In the genomic region with DNA sequence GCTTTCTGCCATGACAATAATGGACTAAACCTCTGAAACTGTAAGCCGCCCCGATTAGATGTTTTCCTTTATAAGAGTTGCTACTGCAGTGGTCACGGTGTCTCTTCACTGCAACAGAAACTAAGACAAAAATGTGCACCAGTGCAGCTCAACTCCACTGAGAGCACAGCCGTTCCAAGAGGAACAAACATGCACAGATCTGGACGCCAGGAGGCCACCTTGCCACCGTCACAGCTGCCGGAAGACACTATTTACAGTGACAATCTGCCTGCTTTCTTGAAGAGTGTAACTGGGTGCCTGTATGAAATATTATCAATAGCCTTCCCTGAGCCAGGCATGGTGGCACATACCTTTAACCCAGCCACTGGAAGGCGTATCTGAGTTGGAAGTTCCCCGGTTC, we compare ENCODE assay signal across 14 mouse cellular contexts. TPM values are rescaled to one million over a fixed set of nuclear protein-coding genes. Genes with fewer than 3 reads are reported as not detected.
DNase-seq lines count a peak whose midpoint lies in the region; ATAC-seq and TF ChIP-seq lines count a peak whose summit lies in the region.
"Had no signal": no experiment of that assay in that cellular context is flagged by ENCODE, and none has a peak within 500 bp of the region (broad histone marks: within the 10 kb centered on the region; RNA-seq: fewer than 3 reads in every experiment).

No protein-coding gene starts in this region.

- no peak overlapping the region for H3K4me2 ChIP-seq in heart, postnatal 0 days (ENCODE audit: low read depth, low read length)
- no peak overlapping the region for H3K4me2 ChIP-seq in embryonic facial prominence, embryonic 15.5 days (replicated peaks)
- H3K4me2 ChIP-seq: limb, embryonic 12.5 days; midbrain, embryonic 12.5 days; neural tube, embryonic 15.5 days had no signal

- 77% methylated on average over 9 of the region's 9 CpGs for WGBS in heart, postnatal 0 days
- WGBS in embryonic facial prominence, embryonic 15.5 days: 82% methylated on average over 9 of the region's 9 CpGs

- H3K4me3 ChIP-seq in heart, postnatal 0 days (ENCODE audit: low read depth, low read length): no peak overlapping the region
- no peak overlapping the region for H3K4me3 ChIP-seq in embryonic facial prominence, embryonic 15.5 days (replicated peaks)
- H3K4me3 ChIP-seq: limb, embryonic 12.5 days; midbrain, embryonic 12.5 days; neural tube, embryonic 15.5 days had no signal

- TF ChIP-seq EP300 in heart, postnatal 0 days (IDR thresholded peaks at IDR 0.05; ENCODE audit: low read depth): no peak

- H3K27me3 ChIP-seq in heart, postnatal 0 days (ENCODE audit: control insufficient read depth, insufficient read depth, low read length): no peaks in the 10 kb centered on the region
- H3K27me3 ChIP-seq in embryonic facial prominence, embryonic 15.5 days: no peaks in the 10 kb centered on the region
- H3K27me3 ChIP-seq: limb, embryonic 12.5 days; midbrain, embryonic 12.5 days; neural tube, embryonic 15.5 days had no signal

- H3K36me3 ChIP-seq in heart, postnatal 0 days (replicated peaks; ENCODE audit: control insufficient read depth, insufficient read depth, low read length): peaks cover 6% of the 10 kb centered on the region
- peaks cover 4% of the 10 kb centered on the region; the same call in 1 of the 2 replicates for H3K36me3 ChIP-seq in embryonic facial prominence, embryonic 15.5 days
- H3K36me3 ChIP-seq: midbrain, embryonic 12.5 days; neural tube, embryonic 15.5 days had no signal

- peak overlapping the region; percentile 44 for H3K27ac ChIP-seq in heart, postnatal 0 days (ENCODE audit: low read depth)
- peak overlapping the region; percentile 12; the same call in 1 of the 2 replicates for H3K27ac ChIP-seq in embryonic facial prominence, embryonic 15.5 days (replicated peaks)
- H3K27ac ChIP-seq: limb, embryonic 12.5 days; midbrain, embryonic 12.5 days; neural tube, embryonic 15.5 days had no signal

- intact Hi-C loops in heart, postnatal 36 days (cut with DNase I): no loop called here

- H3K9ac ChIP-seq in heart, postnatal 0 days (replicated peaks; ENCODE audit: low read depth, low read length): no peak overlapping the region
- no peak overlapping the region for H3K9ac ChIP-seq in embryonic facial prominence, embryonic 15.5 days
- H3K9ac ChIP-seq: limb, embryonic 12.5 days; midbrain, embryonic 12.5 days; neural tube, embryonic 15.5 days had no signal

- no peak for DNase-seq in heart, postnatal 0 days (ENCODE audit: low spot score)
- DNase-seq in heart, postnatal 36 days: no peak
- peak; percentile 67 for DNase-seq in CD4-positive, CD25-positive, alpha-beta regulatory T cell, adult 2 months (ENCODE audit: low read depth, low spot score)
- DNase-seq in lung, postnatal 14 days: peak; percentile 32
- no peak for DNase-seq in cerebellum, adult 18-20 months
- no peak for DNase-seq in kidney, postnatal 10 days
- no peak for DNase-seq in layer of hippocampus, adult 9-10 months (ENCODE audit: low spot score)
- DNase-seq: spleen, adult 18-20 months had no signal

- H3K4me1 ChIP-seq in heart, postnatal 0 days (ENCODE audit: control insufficient read depth, insufficient read depth): peaks cover 64% of the 10 kb centered on the region
- H3K4me1 ChIP-seq in embryonic facial prominence, embryonic 15.5 days: peaks cover 85% of the 10 kb centered on the region

- ATAC-seq in heart, postnatal 0 days (ENCODE audit: insufficient read depth, low read depth): no peak
- ATAC-seq in embryonic facial prominence, embryonic 15.5 days (ENCODE audit: insufficient number of reproducible peaks, low FRiP score, low TSS enrichment, low read depth): no peak
- ATAC-seq: forebrain, embryonic 14.5 days; hindbrain, embryonic 16.5 days had no signal

- H3K9me3 ChIP-seq in heart, postnatal 0 days (replicated peaks; ENCODE audit: control insufficient read depth, low read length): no peaks in the 10 kb centered on the region
- no peaks in the 10 kb centered on the region for H3K9me3 ChIP-seq in embryonic facial prominence, embryonic 15.5 days (replicated peaks)
- H3K9me3 ChIP-seq: limb, embryonic 12.5 days; midbrain, embryonic 12.5 days; neural tube, embryonic 15.5 days had no signal

- no peak for TF ChIP-seq CTCF in heart, postnatal 0 days (IDR thresholded peaks at IDR 0.05; ENCODE audit: low read depth)

RNA-seq across cellular contexts. Expression of a gene that starts 6.8 kb away (rescaled TPM):
- 62.9 and 68.3 TPM in 2 replicates for total RNA-seq in heart, postnatal 0 days (2014; rRNA removed; ENCODE audit: low replicate concordance)
- 22.6 and 26.7 TPM in 2 replicates for polyA plus RNA-seq in heart, postnatal 0 days (2015; fragmentation: Nextera tagmentation; extraction: Ambion mirVana)
- 10 to 100 TPM; 61.8 to 69.5 TPM for total RNA-seq in heart, postnatal 36 days (2021)
- polyA plus RNA-seq in embryonic facial prominence, embryonic 15.5 days (2015; fragmentation: Nextera tagmentation; extraction: Ambion mirVana): 40.0 and 41.7 TPM in 2 replicates

Comparison
In these comparisons a context has a peak if more than half of its experiments do, and no peak if none do; other contexts are left out.
1. DNase-seq: peak in CD4-positive, CD25-positive, alpha-beta regulatory T cell, adult 2 months (single experiment) and lung, postnatal 14 days (single experiment); none in heart, postnatal 0 days (single experiment), heart, postnatal 36 days (0 of 2), cerebellum, adult 18-20 months (0 of 2), kidney, postnatal 10 days (single experiment) and layer of hippocampus, adult 9-10 months (single experiment).